Comparison of ENCODE assay signal across 14 mouse cellular contexts in genomic region chr7:62225184-62225583, GRCm38 (mm10).
DNase-seq lines count a peak whose midpoint lies in the region; ATAC-seq and TF ChIP-seq lines count a peak whose summit lies in the region.
"Had no signal": no experiment of that assay in that cellular context is flagged by ENCODE, and none has a peak within 500 bp of the region (broad histone marks: within the 10 kb centered on the region; RNA-seq: fewer than 3 reads in every experiment).

No protein-coding gene starts in this region.

- no peak for ATAC-seq in hindbrain, postnatal 0 days
- no peak for ATAC-seq in forebrain, embryonic 16.5 days
- ATAC-seq: forebrain, embryonic 14.5 days; intestine, embryonic 15.5 days had no signal

- H3K4me2 ChIP-seq in hindbrain, postnatal 0 days (ENCODE audit: low read depth, low read length): peak overlapping the region; percentile 30; the same call in 1 of the 2 replicates
- no peak overlapping the region for H3K4me2 ChIP-seq in forebrain, embryonic 16.5 days (ENCODE audit: low read length)
- H3K4me2 ChIP-seq: intestine, embryonic 15.5 days had no signal

- no peaks in the 10 kb centered on the region for H3K27me3 ChIP-seq in hindbrain, postnatal 0 days (ENCODE audit: insufficient read depth, low read length)
- no peaks in the 10 kb centered on the region for H3K27me3 ChIP-seq in forebrain, embryonic 16.5 days (replicated peaks; ENCODE audit: control insufficient read depth, insufficient read depth, low read length)
- H3K27me3 ChIP-seq: intestine, embryonic 15.5 days had no signal

- no peaks in the 10 kb centered on the region for H3K36me3 ChIP-seq in hindbrain, postnatal 0 days (ENCODE audit: insufficient read depth, low read length)
- H3K36me3 ChIP-seq in forebrain, embryonic 16.5 days (ENCODE audit: control insufficient read depth, insufficient read depth): no peaks in the 10 kb centered on the region
- H3K36me3 ChIP-seq: heart, embryonic 10.5 days; intestine, embryonic 15.5 days had no signal

- H3K27ac ChIP-seq in hindbrain, postnatal 0 days: no peak overlapping the region
- no peak overlapping the region for H3K27ac ChIP-seq in forebrain, embryonic 16.5 days (ENCODE audit: low read length)
- H3K27ac ChIP-seq: heart, embryonic 10.5 days; intestine, embryonic 15.5 days had no signal

- 24% methylated on average over 4 of the region's 4 CpGs for WGBS in hindbrain, postnatal 0 days
- WGBS in forebrain, embryonic 16.5 days: 34% methylated on average over 4 of the region's 4 CpGs

- no peaks in the 10 kb centered on the region for H3K4me1 ChIP-seq in hindbrain, postnatal 0 days (ENCODE audit: insufficient read depth, low read length)
- H3K4me1 ChIP-seq in forebrain, embryonic 16.5 days (replicated peaks; ENCODE audit: control insufficient read depth, insufficient read depth, low read length): no peaks in the 10 kb centered on the region
- H3K4me1 ChIP-seq: heart, embryonic 10.5 days; intestine, embryonic 15.5 days had no signal

- no peaks in the 10 kb centered on the region for H3K9me3 ChIP-seq in hindbrain, postnatal 0 days (ENCODE audit: low read length)
- H3K9me3 ChIP-seq in forebrain, embryonic 16.5 days (ENCODE audit: control insufficient read depth, low read length): no peaks in the 10 kb centered on the region
- H3K9me3 ChIP-seq: heart, embryonic 10.5 days; intestine, embryonic 15.5 days had no signal

- H3K9ac ChIP-seq in hindbrain, postnatal 0 days (replicated peaks; ENCODE audit: low read length): no peak overlapping the region
- no peak overlapping the region for H3K9ac ChIP-seq in forebrain, embryonic 16.5 days (replicated peaks; ENCODE audit: low read depth, low read length)
- H3K9ac ChIP-seq: intestine, embryonic 15.5 days had no signal

- no peak for TF ChIP-seq CTCF in hindbrain, postnatal 0 days (IDR thresholded peaks at IDR 0.05; ENCODE audit: low read depth)

- H3K4me3 ChIP-seq in hindbrain, postnatal 0 days (ENCODE audit: low read length): no peak overlapping the region
- no peak overlapping the region for H3K4me3 ChIP-seq in forebrain, embryonic 16.5 days (replicated peaks; ENCODE audit: low read length)
- H3K4me3 ChIP-seq: heart, embryonic 10.5 days; intestine, embryonic 15.5 days had no signal

- peak; percentile 4 for DNase-seq in gastrocnemius, postnatal 25 days
- no peak for DNase-seq in gastrocnemius, adult 18-20 months (ENCODE audit: low spot score)
- DNase-seq in ZHBTc4 (ENCODE audit: low read depth, low spot score) (peak; percentile 11), adipocyte (ENCODE audit: low spot score) (no peak)
- peak; percentile 27 for DNase-seq in hindbrain, postnatal 0 days (ENCODE audit: low spot score)
- DNase-seq in neural tube, embryonic 10.5 days (ENCODE audit: extremely low spot score, low spot score): peak; percentile 16
- DNase-seq in heart, adult 8-10 months (ENCODE audit: low spot score): no peak
- DNase-seq: cerebellum, postnatal 36 days; lung, adult 2 months; thymus, postnatal 36 days had no signal

Comparison
In these comparisons a context has a peak if more than half of its experiments do, and no peak if none do; other contexts are left out.
1. DNase-seq: peak in gastrocnemius, postnatal 25 days (single experiment), ZHBTc4 (single experiment), hindbrain, postnatal 0 days (single experiment) and neural tube, embryonic 10.5 days (single experiment); none in gastrocnemius, adult 18-20 months (single experiment), adipocyte (single experiment) and heart, adult 8-10 months (single experiment).